Mouse (Mus musculus): ENCODE data around the gene Fam155a. TPM values are rescaled to one million over a fixed set of nuclear protein-coding genes. Genes with fewer than 3 reads are reported as not detected.

Fam155a gene
- polyA plus RNA-seq, 1 experiment from 2014 or later = 0.95 TPM

GRCm38 (mm10) chr8:9227779-9228464 is 543.0 kb downstream of the Fam155a start:
- Histone ChIP-seq H3K4me3 (ENCODE audit: low read length) (no peak overlapping the region), H3K4me2 (replicated peaks; ENCODE audit: low read depth, low read length) (no peak overlapping the region), H3K9me3 (ENCODE audit: control insufficient read depth, low read length) (no peaks in the 10 kb centered on the region), H3K36me3 (ENCODE audit: control insufficient read depth, insufficient read depth, low read length) (no peaks in the 10 kb centered on the region), H3K4me1 (ENCODE audit: control insufficient read depth, insufficient read depth, low read length) (no peaks in the 10 kb centered on the region), H3K27ac (ENCODE audit: low read depth, low read length) (no peak overlapping the region), H3K27me3 (ENCODE audit: control insufficient read depth, insufficient read depth, low read length) (no peaks in the 10 kb centered on the region), H3K9ac (ENCODE audit: low read depth, low read length) (no peak overlapping the region)
- 34% methylated on average over 19 of the region's 19 CpGs for WGBS
- peak; percentile 78; the same call in 1 of the 2 replicates for ATAC-seq (ENCODE audit: low FRiP score, low TSS enrichment)

DNA sequence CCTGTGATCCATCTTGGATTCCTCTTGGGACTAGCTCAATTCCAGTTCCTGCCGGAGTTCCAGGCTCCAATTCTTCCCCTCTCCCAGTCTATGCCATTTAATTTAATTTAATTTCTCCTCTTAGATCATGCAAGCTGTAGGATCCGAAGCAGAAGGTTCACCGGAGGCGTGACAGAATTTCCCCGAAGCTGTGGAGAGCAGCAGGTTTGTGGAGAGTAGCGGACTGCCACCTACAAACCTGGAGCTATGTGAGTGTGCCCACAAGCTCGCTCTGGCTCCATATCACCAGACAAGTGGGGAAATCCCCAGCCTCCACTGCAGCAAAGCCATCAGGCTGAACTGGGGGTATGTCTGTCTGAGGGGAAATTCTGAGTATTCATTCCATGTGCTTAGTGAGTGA is 544.2 kb downstream of the Fam155a start:
- 84% methylated on average over 7 of the region's 7 CpGs for WGBS
- H3K9me3 ChIP-seq (ENCODE audit: control insufficient read depth, low read length) = no peaks in the 10 kb centered on the region
- ATAC-seq (ENCODE audit: low FRiP score, low TSS enrichment) = no peak
- H3K9ac ChIP-seq (ENCODE audit: low read depth, low read length) = no peak overlapping the region
- H3K36me3 ChIP-seq (ENCODE audit: control insufficient read depth, insufficient read depth, low read length) = no peaks in the 10 kb centered on the region
- no peaks in the 10 kb centered on the region for H3K4me1 ChIP-seq (ENCODE audit: control insufficient read depth, insufficient read depth, low read length)
- H3K27me3 ChIP-seq (ENCODE audit: control insufficient read depth, insufficient read depth, low read length) = no peaks in the 10 kb centered on the region
- H3K4me3 ChIP-seq (ENCODE audit: low read length) = no peak overlapping the region
- H3K27ac ChIP-seq (ENCODE audit: low read depth, low read length) = no peak overlapping the region
- no peak overlapping the region for H3K4me2 ChIP-seq (replicated peaks; ENCODE audit: low read depth, low read length)

GRCm38 (mm10) chr8:9211751-9212150 is 559.2 kb downstream of the Fam155a start:
- Histone ChIP-seq H3K4me2 (replicated peaks; ENCODE audit: low read depth, low read length) (no peak overlapping the region), H3K4me3 (ENCODE audit: low read length) (no peak overlapping the region), H3K36me3 (ENCODE audit: control insufficient read depth, insufficient read depth, low read length) (no peaks in the 10 kb centered on the region), H3K4me1 (ENCODE audit: control insufficient read depth, insufficient read depth, low read length) (no peaks in the 10 kb centered on the region), H3K9me3 (ENCODE audit: control insufficient read depth, low read length) (no peaks in the 10 kb centered on the region), H3K9ac (ENCODE audit: low read depth, low read length) (no peak overlapping the region), H3K27ac (ENCODE audit: low read depth, low read length) (no peak overlapping the region), H3K27me3 (ENCODE audit: control insufficient read depth, insufficient read depth, low read length) (no peaks in the 10 kb centered on the region)
- 69% methylated on average over 4 of the region's 4 CpGs for WGBS
- no peak for ATAC-seq (ENCODE audit: low FRiP score, low TSS enrichment)

GRCm38 (mm10) chr8:9207505-9208051 is 563.4 kb downstream of the Fam155a start:
- Histone ChIP-seq H3K27ac (ENCODE audit: low read depth, low read length) (no peak overlapping the region), H3K27me3 (ENCODE audit: control insufficient read depth, insufficient read depth, low read length) (no peaks in the 10 kb centered on the region), H3K9ac (ENCODE audit: low read depth, low read length) (no peak overlapping the region), H3K9me3 (ENCODE audit: control insufficient read depth, low read length) (no peaks in the 10 kb centered on the region), H3K4me2 (replicated peaks; ENCODE audit: low read depth, low read length) (no peak overlapping the region), H3K4me1 (ENCODE audit: control insufficient read depth, insufficient read depth, low read length) (no peaks in the 10 kb centered on the region), H3K4me3 (ENCODE audit: low read length) (no peak overlapping the region), H3K36me3 (ENCODE audit: control insufficient read depth, insufficient read depth, low read length) (no peaks in the 10 kb centered on the region)
- no peak for ATAC-seq (ENCODE audit: low FRiP score, low TSS enrichment)
- 94% methylated on average over 31 of the region's 31 CpGs for WGBS

DNA sequence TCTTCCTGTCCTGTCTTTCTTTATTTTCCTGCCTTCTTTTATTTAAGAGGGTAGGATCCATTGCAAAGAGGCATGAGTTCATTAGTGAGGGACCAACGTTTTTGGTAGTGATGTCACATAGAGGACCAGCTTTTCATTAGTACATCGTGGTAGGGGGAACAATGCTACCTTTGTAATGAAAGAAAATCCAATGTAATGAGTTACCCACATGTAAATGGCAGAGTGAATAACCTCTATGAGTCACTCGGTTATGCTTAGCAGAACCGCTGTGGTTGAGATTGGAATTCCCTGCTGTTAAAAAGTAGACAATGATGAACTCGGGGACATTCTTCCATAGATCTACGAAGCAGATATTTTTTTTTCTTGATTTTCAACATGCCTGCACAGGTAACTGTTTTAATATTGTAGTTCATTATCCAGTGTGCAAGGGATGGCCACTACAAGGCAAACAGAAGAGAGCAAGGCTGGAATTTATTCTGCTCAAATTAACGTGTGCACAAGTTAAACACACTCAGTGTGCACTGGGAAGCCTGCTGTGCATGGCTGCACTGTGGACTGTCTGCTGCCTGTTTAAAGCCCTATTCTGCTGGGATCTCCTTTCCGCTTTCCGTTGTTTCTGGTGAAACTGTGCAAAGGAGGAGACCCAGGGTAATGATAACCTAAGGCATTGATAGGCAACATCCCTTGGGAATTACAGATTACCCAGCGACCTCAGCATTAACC is 566.5 kb downstream of the Fam155a start:
- no peak overlapping the region for H3K4me2 ChIP-seq (replicated peaks; ENCODE audit: low read depth, low read length)
- 65% methylated on average over 10 of the region's 10 CpGs for WGBS
- H3K27me3 ChIP-seq (ENCODE audit: control insufficient read depth, insufficient read depth, low read length) = no peaks in the 10 kb centered on the region
- H3K9me3 ChIP-seq (ENCODE audit: control insufficient read depth, low read length) = no peaks in the 10 kb centered on the region
- no peak overlapping the region for H3K27ac ChIP-seq (ENCODE audit: low read depth, low read length)
- ATAC-seq (ENCODE audit: low FRiP score, low TSS enrichment) = no peak
- H3K4me3 ChIP-seq (ENCODE audit: low read length) = no peak overlapping the region
- H3K9ac ChIP-seq (ENCODE audit: low read depth, low read length) = no peak overlapping the region
- H3K36me3 ChIP-seq (ENCODE audit: control insufficient read depth, insufficient read depth, low read length) = no peaks in the 10 kb centered on the region
- H3K4me1 ChIP-seq (ENCODE audit: control insufficient read depth, insufficient read depth, low read length) = no peaks in the 10 kb centered on the region

DNA sequence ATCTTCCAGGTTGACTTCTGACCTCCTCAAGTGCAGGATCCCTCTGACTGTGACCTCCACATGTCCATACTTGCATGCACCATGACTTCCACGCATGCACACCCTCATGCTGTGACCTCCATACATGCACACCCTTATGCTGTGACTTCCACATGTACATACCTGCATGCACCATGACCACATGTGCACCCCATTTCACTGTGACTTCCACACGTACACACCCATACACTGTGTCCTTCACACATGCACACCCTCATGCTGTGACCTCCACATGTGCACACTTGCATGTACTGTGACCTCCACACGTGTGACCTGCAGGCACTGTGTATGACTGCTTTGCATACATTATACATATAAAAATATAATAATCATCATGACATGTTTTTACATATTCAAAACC is 570.9 kb downstream of the Fam155a start:
- H3K36me3 ChIP-seq (ENCODE audit: control insufficient read depth, insufficient read depth, low read length) = no peaks in the 10 kb centered on the region
- 87% methylated on average over 3 of the region's 3 CpGs for WGBS
- no peak for ATAC-seq (ENCODE audit: low FRiP score, low TSS enrichment)
- H3K4me3 ChIP-seq (ENCODE audit: low read length) = no peak overlapping the region
- H3K9me3 ChIP-seq (ENCODE audit: control insufficient read depth, low read length) = no peaks in the 10 kb centered on the region
- H3K9ac ChIP-seq (ENCODE audit: low read depth, low read length) = no peak overlapping the region
- no peak overlapping the region for H3K27ac ChIP-seq (ENCODE audit: low read depth, low read length)
- no peak overlapping the region for H3K4me2 ChIP-seq (replicated peaks; ENCODE audit: low read depth, low read length)
- H3K4me1 ChIP-seq (ENCODE audit: control insufficient read depth, insufficient read depth, low read length) = no peaks in the 10 kb centered on the region
- no peaks in the 10 kb centered on the region for H3K27me3 ChIP-seq (ENCODE audit: control insufficient read depth, insufficient read depth, low read length)

DNA sequence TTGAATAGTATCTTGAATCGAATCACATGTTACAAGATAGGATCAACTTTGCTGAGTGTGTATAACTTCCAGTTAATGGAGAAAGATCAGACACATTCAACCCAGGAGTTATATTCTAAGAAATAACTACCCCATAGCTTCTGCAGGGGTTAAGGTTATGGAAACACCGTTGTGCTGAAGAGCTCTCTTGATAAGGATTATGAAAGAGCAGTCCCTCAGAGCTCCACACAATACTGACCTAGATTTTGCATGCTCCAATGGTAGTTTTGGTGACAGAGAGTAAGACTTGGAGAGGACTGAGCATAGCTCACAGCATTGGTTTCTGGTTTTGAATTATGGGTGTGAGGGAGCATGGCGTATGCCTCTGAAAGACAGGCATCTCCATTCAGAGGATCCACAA is 579.3 kb downstream of the Fam155a start:
- Histone ChIP-seq H3K27ac (ENCODE audit: low read depth, low read length) (no peak overlapping the region), H3K4me3 (ENCODE audit: low read length) (no peak overlapping the region), H3K9ac (ENCODE audit: low read depth, low read length) (no peak overlapping the region), H3K36me3 (ENCODE audit: control insufficient read depth, insufficient read depth, low read length) (no peaks in the 10 kb centered on the region), H3K27me3 (ENCODE audit: control insufficient read depth, insufficient read depth, low read length) (no peaks in the 10 kb centered on the region), H3K9me3 (ENCODE audit: control insufficient read depth, low read length) (no peaks in the 10 kb centered on the region), H3K4me1 (ENCODE audit: control insufficient read depth, insufficient read depth, low read length) (no peaks in the 10 kb centered on the region), H3K4me2 (replicated peaks; ENCODE audit: low read depth, low read length) (no peak overlapping the region)
- ATAC-seq (ENCODE audit: low FRiP score, low TSS enrichment) = no peak
- WGBS = 78% methylated on average over 3 of the region's 3 CpGs

- no peak overlapping the region for H3K9ac ChIP-seq (ENCODE audit: low read depth, low read length)
- no peak overlapping the region for H3K27ac ChIP-seq (ENCODE audit: low read depth, low read length)
- H3K4me1 ChIP-seq (ENCODE audit: control insufficient read depth, insufficient read depth, low read length) = no peaks in the 10 kb centered on the region
- no peaks in the 10 kb centered on the region for H3K27me3 ChIP-seq (ENCODE audit: control insufficient read depth, insufficient read depth, low read length)
- H3K36me3 ChIP-seq (ENCODE audit: control insufficient read depth, insufficient read depth, low read length) = no peaks in the 10 kb centered on the region
- H3K9me3 ChIP-seq (ENCODE audit: control insufficient read depth, low read length) = no peaks in the 10 kb centered on the region
- no peak for ATAC-seq (ENCODE audit: low FRiP score, low TSS enrichment)
- 42% methylated on average over 4 of the region's 4 CpGs for WGBS
- no peak overlapping the region for H3K4me2 ChIP-seq (replicated peaks; ENCODE audit: low read depth, low read length)
- H3K4me3 ChIP-seq (ENCODE audit: low read length) = no peak overlapping the region
Observed at GRCm38 (mm10) chr8:9188616-9189015, 582.3 kb downstream of the Fam155a start.

DNA sequence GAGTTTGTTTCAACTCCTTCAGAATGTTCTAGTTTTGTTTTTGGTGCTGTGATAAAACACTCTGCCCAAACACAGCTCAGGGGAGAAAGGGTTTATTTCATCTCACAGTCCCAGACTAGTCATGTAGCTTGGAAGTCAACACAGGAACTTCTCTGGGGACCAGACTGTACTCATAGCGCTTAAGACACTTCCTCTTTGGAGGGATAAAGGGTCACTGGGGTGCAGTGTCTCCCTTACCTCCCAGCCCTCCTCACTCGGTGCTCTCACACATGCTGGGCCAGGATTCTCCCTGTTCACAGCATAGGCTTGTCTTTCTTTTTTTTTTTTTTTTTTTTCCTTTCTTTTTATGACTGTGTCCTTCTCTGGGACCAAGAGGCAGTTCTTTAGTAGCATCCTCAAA is 585.8 kb downstream of the Fam155a start:
- Histone ChIP-seq H3K4me1 (ENCODE audit: control insufficient read depth, insufficient read depth, low read length) (peaks cover 9% of the 10 kb centered on the region; the same call in 1 of the 2 replicates), H3K27me3 (ENCODE audit: control insufficient read depth, insufficient read depth, low read length) (no peaks in the 10 kb centered on the region), H3K9ac (ENCODE audit: low read depth, low read length) (no peak overlapping the region), H3K4me2 (replicated peaks; ENCODE audit: low read depth, low read length) (no peak overlapping the region), H3K9me3 (ENCODE audit: control insufficient read depth, low read length) (no peaks in the 10 kb centered on the region), H3K36me3 (ENCODE audit: control insufficient read depth, insufficient read depth, low read length) (no peaks in the 10 kb centered on the region), H3K4me3 (ENCODE audit: low read length) (no peak overlapping the region), H3K27ac (ENCODE audit: low read depth, low read length) (no peak overlapping the region)
- ATAC-seq (ENCODE audit: low FRiP score, low TSS enrichment) = no peak
- 39% methylated on average over 2 of the region's 2 CpGs for WGBS
